Mouse (Mus musculus) brain, embryonic 14.5 days (tissue): ENCODE measurements around the gene Tubg2.

Experiments
- CTCF ChIP-seq: fragments of 200-500 bp; IDR thresholded peaks from 2 replicates; pipeline ENCODE4 v1.5.1; 2012; ENCODE audit warnings: inconsistent platforms, mild to moderate bottlenecking, moderate library complexity, borderline replicate concordance; ENCODE audit not compliant: insufficient read depth, insufficient read length; ENCODE audit errors: extremely low read depth
- POLR2A ChIP-seq: fragments of 200-500 bp; IDR thresholded peaks from 2 replicates; pipeline ENCODE4 v1.6.1; 2012; ENCODE audit warnings: mild to moderate bottlenecking, inconsistent platforms, borderline replicate concordance; ENCODE audit not compliant: poor library complexity, insufficient read depth, insufficient read length, severe bottlenecking; ENCODE audit errors: extremely low read depth

- no peak for TF ChIP-seq CTCF
- TF ChIP-seq POLR2A = no peak
These were observed 39.9 kb downstream of the Tubg2 start for GRCm38 (mm10) chr11:101195571-101195970.
